Mouse (Mus musculus): ENCODE measurements at regions not wholly inside any gene's neighbourhood (a gene's known extent, or its start where the extent isn't known, plus 50 kb on each side); places are given as distances from the start of the nearest gene placed in this dataset.

DNA sequence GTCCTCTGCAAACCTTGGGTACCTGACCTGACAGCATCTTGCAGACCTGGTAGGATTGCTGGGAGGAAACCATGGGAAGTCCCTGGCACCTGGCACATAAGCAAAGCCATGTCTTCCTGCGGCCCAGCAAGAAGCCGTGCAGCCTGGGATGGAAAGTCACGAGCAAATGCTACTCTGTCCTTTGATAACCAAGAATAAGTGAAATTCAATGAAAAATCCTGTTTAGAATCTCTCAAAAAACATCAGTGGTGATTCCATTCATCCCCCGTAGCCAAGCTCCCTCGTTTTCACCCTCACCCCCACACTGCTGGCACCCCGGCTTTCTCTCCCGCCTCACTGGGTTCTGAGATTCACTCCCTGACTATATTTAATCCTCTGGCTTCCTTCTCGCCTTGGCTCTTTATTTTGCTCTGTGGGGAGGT is 188.2 kb upstream of the Rpl38 start:
- H3K27ac ChIP-seq (ENCODE audit: control insufficient read depth, insufficient read depth, low read depth, low read length, poor library complexity): no peak overlapping the region
- H3K4me3 ChIP-seq (replicated peaks; ENCODE audit: control insufficient read depth, low read depth, low read length): no peak overlapping the region
- 79% methylated on average over 8 of the region's 8 CpGs for WGBS
- TF ChIP-seq POLR2A (IDR thresholded peaks at IDR 0.05; ENCODE audit: borderline replicate concordance, control insufficient read depth, low read depth, low read length): no peak
- TF ChIP-seq CTCF (IDR thresholded peaks at IDR 0.05; ENCODE audit: control insufficient read depth, insufficient read depth, low read length): no peak
- no peaks in the 10 kb centered on the region; the same call in 1 of the 2 replicates for H3K4me1 ChIP-seq (ENCODE audit: control insufficient read depth, insufficient read depth, low read length)

DNA sequence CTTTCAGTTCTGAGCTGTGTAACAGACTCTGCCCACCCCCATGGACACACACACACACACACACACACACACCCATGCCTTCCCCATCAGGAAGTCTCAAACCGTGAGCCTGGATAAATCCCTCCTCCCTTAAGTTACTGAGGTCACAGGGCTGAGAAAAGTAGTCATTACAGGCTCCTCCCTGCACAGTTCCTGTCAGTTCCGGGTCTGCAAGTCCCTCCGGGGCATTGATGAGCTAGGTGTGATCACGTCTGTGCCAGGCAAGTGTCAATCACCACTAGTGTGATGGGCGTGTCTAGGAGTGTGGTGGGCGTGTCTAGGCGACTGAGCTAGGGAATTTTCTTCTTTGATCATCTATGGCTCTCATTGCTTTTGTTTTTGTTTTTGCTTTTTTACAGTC is 189.6 kb upstream of the Rpl38 start:
- WGBS: 25% methylated on average over 7 of the region's 7 CpGs
- no peaks in the 10 kb centered on the region; the same call in 1 of the 2 replicates for H3K4me1 ChIP-seq (ENCODE audit: control insufficient read depth, insufficient read depth, low read length)
- H3K27ac ChIP-seq (ENCODE audit: control insufficient read depth, insufficient read depth, low read depth, low read length, poor library complexity): no peak overlapping the region
- no peak overlapping the region for H3K4me3 ChIP-seq (replicated peaks; ENCODE audit: control insufficient read depth, low read depth, low read length)
- no peak for TF ChIP-seq POLR2A (IDR thresholded peaks at IDR 0.05; ENCODE audit: borderline replicate concordance, control insufficient read depth, low read depth, low read length)

DNA sequence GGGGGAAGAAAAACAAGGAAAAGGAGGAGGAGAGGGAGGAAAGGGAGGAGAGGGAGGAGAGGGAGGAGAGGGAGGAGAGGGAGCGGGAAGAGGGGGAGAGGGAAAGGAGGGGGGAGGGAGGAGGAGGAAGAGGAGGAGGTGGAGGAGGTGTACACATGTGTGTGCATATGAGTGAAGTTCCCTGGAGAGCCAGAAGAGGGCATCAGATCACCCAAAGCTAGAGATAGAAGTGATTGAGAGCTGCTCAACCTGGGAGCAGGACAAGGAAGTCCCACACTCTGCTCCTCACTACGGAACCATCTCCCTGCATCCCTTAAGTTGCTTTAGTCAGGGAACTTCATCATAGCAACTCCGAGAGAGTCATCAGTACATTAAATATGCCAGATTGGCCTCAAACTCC is 191.0 kb upstream of the Rpl38 start:
- Histone ChIP-seq H3K4me1 (ENCODE audit: control insufficient read depth, insufficient read depth, low read length) (no peaks in the 10 kb centered on the region; the same call in 1 of the 2 replicates), H3K27ac (ENCODE audit: control insufficient read depth, insufficient read depth, low read depth, low read length, poor library complexity) (no peak overlapping the region), H3K4me3 (replicated peaks; ENCODE audit: control insufficient read depth, low read depth, low read length) (no peak overlapping the region)
- WGBS: 72% methylated on average over 3 of the region's 3 CpGs
- peak; percentile 26; the same call in 1 of the 2 replicates for TF ChIP-seq CTCF (IDR thresholded peaks at IDR 0.05; ENCODE audit: control insufficient read depth, insufficient read depth, low read length)
- TF ChIP-seq POLR2A (IDR thresholded peaks at IDR 0.05; ENCODE audit: borderline replicate concordance, control insufficient read depth, low read depth, low read length): no peak

DNA sequence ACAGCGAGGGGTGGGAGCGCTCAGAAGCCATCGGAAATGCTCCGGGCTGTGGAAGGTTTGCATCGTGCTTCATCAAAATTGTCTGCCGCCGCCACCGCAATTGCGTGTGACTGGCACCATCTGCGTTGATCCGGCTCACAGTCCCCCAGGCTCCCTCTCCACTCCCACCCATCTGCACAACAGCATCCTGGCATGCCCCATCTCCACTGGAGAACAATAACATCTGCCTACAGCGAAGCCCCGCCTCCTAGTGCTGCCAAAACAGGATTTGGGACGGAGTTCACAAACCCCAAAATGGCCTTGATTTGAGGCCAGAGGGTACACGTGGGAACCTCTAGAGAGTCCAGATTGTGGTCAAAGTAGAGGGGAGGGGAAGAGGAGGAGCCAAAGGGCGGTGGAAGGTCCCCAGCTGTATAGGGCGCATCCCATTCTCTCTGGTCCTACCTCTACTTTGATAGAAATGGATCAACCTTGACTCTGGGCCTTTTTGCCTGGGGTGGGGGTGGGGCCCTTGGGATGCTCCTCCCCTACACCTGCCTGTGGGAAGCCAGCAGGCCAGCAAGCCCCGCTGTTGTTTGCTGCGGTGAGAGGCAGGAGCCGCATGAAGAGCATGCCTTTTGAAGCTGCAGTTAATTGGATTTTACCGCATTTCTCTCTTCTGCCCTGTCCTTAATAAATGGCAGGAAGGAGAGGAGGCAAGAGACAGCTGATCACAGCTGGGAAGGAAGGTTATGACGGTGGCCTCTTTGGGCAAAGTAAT is 195.6 kb upstream of the Rpl38 start:
- H3K4me1 ChIP-seq (ENCODE audit: control insufficient read depth, insufficient read depth, low read length): no peaks in the 10 kb centered on the region
- TF ChIP-seq POLR2A (IDR thresholded peaks at IDR 0.05; ENCODE audit: borderline replicate concordance, control insufficient read depth, low read depth, low read length) (no peak), CTCF (IDR thresholded peaks at IDR 0.05; ENCODE audit: control insufficient read depth, insufficient read depth, low read length) (no peak)
- no peak overlapping the region for H3K4me3 ChIP-seq (replicated peaks; ENCODE audit: control insufficient read depth, low read depth, low read length)
- WGBS: 53% methylated on average over 22 of the region's 22 CpGs
- no peak overlapping the region for H3K27ac ChIP-seq (ENCODE audit: control insufficient read depth, insufficient read depth, low read depth, low read length, poor library complexity)

DNA sequence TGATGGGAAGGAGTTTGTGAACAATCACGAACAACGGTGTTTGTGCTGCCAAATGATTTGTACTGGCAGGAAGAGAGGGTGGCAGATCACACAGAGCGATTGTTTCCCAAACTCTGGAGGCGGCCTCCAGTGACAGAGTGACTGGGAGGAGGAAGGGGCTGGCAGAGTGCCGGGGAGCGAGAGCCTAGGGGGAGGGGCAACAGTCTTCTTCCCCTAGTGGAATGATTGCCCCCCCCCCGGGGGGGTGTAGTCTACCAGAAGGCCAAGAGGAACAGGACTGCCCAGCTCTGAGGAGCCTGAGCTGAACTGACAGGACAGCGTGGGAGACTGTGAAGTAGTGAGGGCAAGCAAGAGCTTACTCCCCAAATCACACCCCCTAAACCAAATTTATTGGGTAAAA is 199.9 kb upstream of the Rpl38 start:
- H3K4me3 ChIP-seq (replicated peaks; ENCODE audit: control insufficient read depth, low read depth, low read length): no peak overlapping the region
- WGBS: 1% methylated on average over 8 of the region's 8 CpGs
- H3K27ac ChIP-seq (ENCODE audit: control insufficient read depth, insufficient read depth, low read depth, low read length, poor library complexity): no peak overlapping the region
- no peak for TF ChIP-seq POLR2A (IDR thresholded peaks at IDR 0.05; ENCODE audit: borderline replicate concordance, control insufficient read depth, low read depth, low read length)
- TF ChIP-seq CTCF (IDR thresholded peaks at IDR 0.05; ENCODE audit: control insufficient read depth, insufficient read depth, low read length): no peak
- no peaks in the 10 kb centered on the region for H3K4me1 ChIP-seq (ENCODE audit: control insufficient read depth, insufficient read depth, low read length)

DNA sequence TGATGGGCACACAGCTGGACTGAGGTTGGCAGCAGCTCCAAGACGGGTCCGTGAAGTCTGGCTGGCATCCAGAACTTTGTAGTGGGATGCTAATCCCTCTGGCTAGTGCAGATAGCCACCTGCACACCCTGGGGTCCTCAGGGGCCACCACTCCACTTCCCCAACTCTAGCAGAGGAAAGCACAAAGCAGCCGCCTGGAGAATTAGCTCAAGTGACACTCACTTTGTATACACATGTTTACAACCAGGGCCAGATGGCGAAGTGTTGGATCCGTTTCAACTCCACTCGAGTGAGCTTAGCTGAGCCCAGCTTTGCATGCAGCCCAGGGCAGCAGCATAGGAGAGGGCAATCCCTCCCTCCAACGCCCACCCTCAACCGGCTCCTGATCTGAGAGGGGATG is 200.5 kb upstream of the Rpl38 start:
- H3K4me3 ChIP-seq (replicated peaks; ENCODE audit: control insufficient read depth, low read depth, low read length): no peak overlapping the region
- 6% methylated on average over 8 of the region's 8 CpGs for WGBS
- no peak for TF ChIP-seq POLR2A (IDR thresholded peaks at IDR 0.05; ENCODE audit: borderline replicate concordance, control insufficient read depth, low read depth, low read length)
- TF ChIP-seq CTCF (IDR thresholded peaks at IDR 0.05; ENCODE audit: control insufficient read depth, insufficient read depth, low read length): no peak
- H3K4me1 ChIP-seq (ENCODE audit: control insufficient read depth, insufficient read depth, low read length): no peaks in the 10 kb centered on the region
- H3K27ac ChIP-seq (ENCODE audit: control insufficient read depth, insufficient read depth, low read depth, low read length, poor library complexity): no peak overlapping the region

DNA sequence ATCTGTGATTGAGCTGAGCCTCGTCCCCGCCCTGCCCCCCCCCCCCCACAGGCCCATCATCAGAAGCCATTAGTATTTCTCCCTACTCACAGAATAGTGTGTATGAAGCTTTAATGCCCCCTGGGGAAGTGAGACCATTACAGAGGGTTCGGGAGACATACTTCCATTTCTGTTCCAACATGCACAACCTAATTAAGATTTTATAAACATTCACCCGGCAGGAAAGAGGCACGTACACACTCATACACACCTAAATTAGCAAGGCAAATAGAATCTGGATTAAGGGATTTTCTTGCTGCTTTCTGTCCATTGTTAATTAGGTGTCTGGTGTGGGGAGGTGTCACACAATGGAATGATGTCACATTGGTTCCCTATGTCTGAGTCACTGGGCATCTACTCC is 202.8 kb upstream of the Rpl38 start:
- no peak for TF ChIP-seq CTCF (IDR thresholded peaks at IDR 0.05; ENCODE audit: control insufficient read depth, insufficient read depth, low read length)
- TF ChIP-seq POLR2A (IDR thresholded peaks at IDR 0.05; ENCODE audit: borderline replicate concordance, control insufficient read depth, low read depth, low read length): no peak
- Histone ChIP-seq H3K4me1 (ENCODE audit: control insufficient read depth, insufficient read depth, low read length) (no peaks in the 10 kb centered on the region), H3K27ac (ENCODE audit: control insufficient read depth, insufficient read depth, low read depth, low read length, poor library complexity) (no peak overlapping the region), H3K4me3 (replicated peaks; ENCODE audit: control insufficient read depth, low read depth, low read length) (no peak overlapping the region)
- 55% methylated on average over 5 of the region's 5 CpGs for WGBS

DNA sequence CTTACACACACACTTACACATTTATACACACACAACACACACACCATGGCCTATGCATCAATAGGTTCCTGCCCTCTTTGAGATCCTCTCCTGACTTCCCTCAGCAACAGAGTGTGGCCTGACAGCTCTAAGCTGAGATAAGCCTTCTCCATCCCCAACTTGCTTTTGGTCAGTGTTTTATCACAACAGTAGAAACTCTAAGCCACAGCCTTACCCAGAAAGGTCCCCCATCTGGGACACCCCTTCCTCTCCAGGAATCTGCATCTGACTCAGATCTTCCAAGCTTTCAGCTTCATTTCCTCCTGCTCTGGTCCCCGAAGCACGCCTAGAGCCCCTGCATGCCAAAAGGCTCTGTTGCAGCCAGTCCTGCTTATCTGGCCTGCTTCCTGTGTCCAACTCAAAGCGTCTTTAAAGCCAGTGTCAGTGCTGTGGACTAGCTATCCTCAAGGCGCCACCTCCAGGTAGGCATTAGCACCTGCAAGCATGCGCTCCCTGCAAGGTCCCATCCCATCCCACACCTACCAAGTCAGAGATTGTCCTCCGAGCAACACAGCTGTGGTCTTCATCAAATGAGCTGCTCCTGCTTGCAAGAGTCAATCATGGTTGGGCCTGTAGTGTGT is 205.5 kb upstream of the Rpl38 start:
- H3K4me1 ChIP-seq (ENCODE audit: control insufficient read depth, insufficient read depth, low read length): no peaks in the 10 kb centered on the region
- TF ChIP-seq POLR2A (IDR thresholded peaks at IDR 0.05; ENCODE audit: borderline replicate concordance, control insufficient read depth, low read depth, low read length): no peak
- peak; percentile 82 for TF ChIP-seq CTCF (IDR thresholded peaks at IDR 0.05; ENCODE audit: control insufficient read depth, insufficient read depth, low read length)
- H3K27ac ChIP-seq (ENCODE audit: control insufficient read depth, insufficient read depth, low read depth, low read length, poor library complexity): no peak overlapping the region
- H3K4me3 ChIP-seq (replicated peaks; ENCODE audit: control insufficient read depth, low read depth, low read length): no peak overlapping the region
- WGBS: 9% methylated on average over 6 of the region's 6 CpGs
